Mouse (Mus musculus) kidney, adult 2 months (tissue): ENCODE measurements around the gene Capn7. TPM values are rescaled to one million over a fixed set of nuclear protein-coding genes. Genes with fewer than 3 reads are reported as not detected.

Experiments used
- DNase-seq: peaks from one replicate; pipeline ENCODE4 v3.0.0; 2021
- H3K27ac ChIP-seq: fragments of 200-500 bp; 2 replicates; pipeline ENCODE4 v1.5.1; 2012; ENCODE audit warnings: low read depth, low read length, control low read depth, inconsistent platforms; ENCODE audit not compliant: insufficient read depth
- H3K27me3 ChIP-seq: fragments of 200-500 bp; replicated peaks from 2 replicates; pipeline ENCODE4 v1.6.1; 2012; ENCODE audit warnings: mild to moderate bottlenecking, moderate library complexity, low read length, inconsistent platforms; ENCODE audit not compliant: control insufficient read depth, insufficient read depth
- H3K36me3 ChIP-seq: fragments of 200-500 bp; 2 replicates; pipeline ENCODE4 v1.6.1; 2012; ENCODE audit warnings: mild to moderate bottlenecking, moderate library complexity, low read length, inconsistent platforms; ENCODE audit not compliant: control insufficient read depth, insufficient read depth
- H3K4me1 ChIP-seq: fragments of 200-500 bp; 2 replicates; pipeline ENCODE4 v1.6.1; 2011; ENCODE audit warnings: low read length; ENCODE audit not compliant: control insufficient read depth, insufficient read depth
- H3K4me3 ChIP-seq: fragments of 200-500 bp; 2 replicates; pipeline ENCODE4 v1.5.1; 2011; ENCODE audit warnings: mild to moderate bottlenecking, low read depth, low read length, control low read depth; ENCODE audit not compliant: insufficient read depth
- CTCF ChIP-seq: fragments of 200-500 bp; conservative IDR thresholded peaks from 2 replicates; pipeline ENCODE4 v1.5.1; 2011; ENCODE audit warnings: low read depth, mild to moderate bottlenecking, control low read depth, low read length, moderate library complexity, mixed read lengths; ENCODE audit not compliant: insufficient read depth, insufficient read length
- POLR2A ChIP-seq: fragments of 200-500 bp; IDR thresholded peaks from one replicate; pipeline ENCODE4 v1.6.1; 2011; ENCODE audit warnings: low read depth, low read length, control low read depth
- WGBS: fragments of 180-500 bp; shearing (Covaris S2); methylation state at CpG from one replicate; pipeline ENCODE4 v1.1.7; 2018; 5-methylcytosine and 5-hydroxymethylcytosine counted together
- polyA plus RNA-seq: library from polyadenylated mRNA; depleted of rRNA; stranded (reverse); fragments of >200 nt; gene quantifications from 2 replicates; pipeline ENCODE4 v1.2.3, GENCODE M21; 2012

Capn7 gene
- polyA plus RNA-seq, 1 experiment: 13.6 TPM

GRCm38 (mm10) chr14:31323849-31324792 lies 12.3 kb upstream of the Capn7 start, which contains the start of gene Dnah1:
Dnah1 (minus strand) TSS chr14:31323896.
- no peaks in the 10 kb centered on the region for H3K36me3 ChIP-seq
- no peak within 1 kb of the TSS for H3K27ac ChIP-seq
- TF ChIP-seq CTCF (no peak), POLR2A (no peak)
- DNase-seq: peak; percentile 52
- 31% methylated on average over 28 of the region's 28 CpGs for WGBS
- peak within 1 kb of the TSS; percentile 46 for H3K4me3 ChIP-seq
- H3K27me3 ChIP-seq: no peaks in the 10 kb centered on the region
- peaks cover 5% of the 10 kb centered on the region; the same call in 1 of the 2 replicates for H3K4me1 ChIP-seq

GRCm38 (mm10) chr14:31324851-31325250 lies 11.6 kb upstream of the Capn7 start:
- no peaks in the 10 kb centered on the region for H3K27me3 ChIP-seq
- TF ChIP-seq CTCF (peak; percentile 27; the same call in 1 of the 2 replicates), POLR2A (no peak)
- no peak overlapping the region for H3K4me3 ChIP-seq
- WGBS: 79% methylated on average over 10 of the region's 10 CpGs
- H3K27ac ChIP-seq: no peak overlapping the region
- H3K4me1 ChIP-seq: peaks cover 5% of the 10 kb centered on the region; the same call in 1 of the 2 replicates
- no peaks in the 10 kb centered on the region for H3K36me3 ChIP-seq
- no peak for DNase-seq

GRCm38 (mm10) chr14:31325551-31325950 lies 10.9 kb upstream of the Capn7 start:
- WGBS: 39% methylated on average over 5 of the region's 5 CpGs
- Histone ChIP-seq H3K27ac (no peak overlapping the region), H3K27me3 (no peaks in the 10 kb centered on the region), H3K4me3 (no peak overlapping the region), H3K36me3 (no peaks in the 10 kb centered on the region), H3K4me1 (peaks cover 5% of the 10 kb centered on the region; the same call in 1 of the 2 replicates)
- TF ChIP-seq CTCF: no peak; the same call in 1 of the 2 replicates
- no peak for TF ChIP-seq POLR2A
- no peak for DNase-seq

GRCm38 (mm10) chr14:31326770-31327169 lies 9.7 kb upstream of the Capn7 start:
- 79% methylated on average over 7 of the region's 7 CpGs for WGBS
- H3K4me1 ChIP-seq: peaks cover 5% of the 10 kb centered on the region; the same call in 1 of the 2 replicates
- no peak overlapping the region for H3K4me3 ChIP-seq
- H3K27ac ChIP-seq: no peak overlapping the region
- no peaks in the 10 kb centered on the region for H3K27me3 ChIP-seq
- TF ChIP-seq CTCF: no peak
- no peak for TF ChIP-seq POLR2A
- no peaks in the 10 kb centered on the region for H3K36me3 ChIP-seq
- DNase-seq: no peak

GRCm38 (mm10) chr14:31327196-31327595 lies 9.2 kb upstream of the Capn7 start:
- TF ChIP-seq POLR2A: no peak
- TF ChIP-seq CTCF: no peak
- no peak for DNase-seq
- Histone ChIP-seq H3K4me3 (no peak overlapping the region), H3K27me3 (no peaks in the 10 kb centered on the region), H3K27ac (no peak overlapping the region), H3K4me1 (peaks cover 5% of the 10 kb centered on the region; the same call in 1 of the 2 replicates), H3K36me3 (no peaks in the 10 kb centered on the region)
- WGBS: 89% methylated on average over 1 of the region's 1 CpGs

- no peak for TF ChIP-seq POLR2A
- peak; percentile 21; the same call in 1 of the 2 replicates for TF ChIP-seq CTCF
- H3K27ac ChIP-seq: no peak overlapping the region
- no peaks in the 10 kb centered on the region for H3K36me3 ChIP-seq
- no peak for DNase-seq
- WGBS: 61% methylated on average over 4 of the region's 4 CpGs
- H3K27me3 ChIP-seq: no peaks in the 10 kb centered on the region
- peaks cover 5% of the 10 kb centered on the region; the same call in 1 of the 2 replicates for H3K4me1 ChIP-seq
- H3K4me3 ChIP-seq: no peak overlapping the region
Observed at GRCm38 (mm10) chr14:31327681-31328080, 8.8 kb upstream of the Capn7 start.

- 45% methylated on average over 2 of the region's 2 CpGs for WGBS
- Histone ChIP-seq H3K27me3 (no peaks in the 10 kb centered on the region), H3K27ac (no peak overlapping the region), H3K4me1 (no peaks in the 10 kb centered on the region), H3K36me3 (no peaks in the 10 kb centered on the region), H3K4me3 (no peak overlapping the region)
- no peak for DNase-seq
- TF ChIP-seq POLR2A (no peak), CTCF (no peak)
Observed at GRCm38 (mm10) chr14:31329741-31330140, 6.7 kb upstream of the Capn7 start.
